Mouse (Mus musculus): ENCODE data around the gene Fmnl3. TPM values are rescaled to one million over a fixed set of nuclear protein-coding genes. Genes with fewer than 3 reads are reported as not detected.

The Fmnl3 gene
- polyA plus RNA-seq, 1 experiment from 2014 or later: 28.9 TPM

DNA sequence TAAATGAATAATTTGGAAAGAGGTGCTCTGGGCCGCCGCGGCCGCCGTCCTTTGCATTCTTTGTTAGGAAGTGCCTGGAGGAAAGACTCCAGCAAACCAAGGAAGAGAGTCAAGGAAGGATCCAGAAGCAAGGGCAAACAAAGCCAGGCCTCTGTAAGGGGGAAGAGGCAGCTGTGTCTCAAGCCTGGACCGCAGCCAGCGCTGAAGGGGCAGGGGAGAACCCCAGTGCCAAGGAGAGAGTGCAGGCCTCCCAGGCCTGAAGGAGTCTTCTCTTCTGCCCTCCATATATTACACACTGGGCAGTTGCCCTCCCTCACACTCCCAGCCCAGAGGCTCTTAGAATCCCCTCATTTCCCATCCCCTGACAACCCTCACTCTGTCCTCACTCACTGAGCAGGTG is 92.0 kb downstream of the Fmnl3 start:
- H3K4me1 ChIP-seq: no peaks in the 10 kb centered on the region
- ATAC-seq (ENCODE audit: insufficient number of reproducible peaks, low FRiP score, low TSS enrichment, low read depth): no peak; the same call in 1 of the 2 replicates
- no peak overlapping the region for H3K4me3 ChIP-seq (replicated peaks)
- 82% methylated on average over 7 of the region's 7 CpGs for WGBS
- H3K4me2 ChIP-seq (replicated peaks): no peak overlapping the region
- H3K9me3 ChIP-seq (replicated peaks): no peaks in the 10 kb centered on the region
- H3K9ac ChIP-seq: no peak overlapping the region
- no peak overlapping the region for H3K27ac ChIP-seq (replicated peaks)
- no peaks in the 10 kb centered on the region for H3K36me3 ChIP-seq
- no peaks in the 10 kb centered on the region for H3K27me3 ChIP-seq

DNA sequence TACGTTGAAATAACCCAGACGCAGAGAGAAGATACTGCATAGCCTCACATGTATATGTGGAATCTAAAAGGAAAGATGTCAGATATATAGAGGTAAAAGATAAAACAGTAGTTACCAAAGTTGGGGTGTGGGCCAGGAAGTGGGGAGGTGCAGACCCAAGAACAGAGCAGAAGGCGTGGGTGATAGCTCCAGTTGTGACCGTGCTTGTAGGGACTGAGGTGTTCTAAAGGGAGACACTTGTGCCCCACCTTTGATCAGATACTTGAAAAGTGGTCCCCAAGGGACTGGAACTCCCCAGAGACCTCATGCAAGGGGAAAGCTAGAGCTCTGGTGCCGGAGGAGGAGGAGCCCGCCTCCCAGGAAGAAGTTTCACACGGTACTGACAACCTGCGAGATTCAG is 94.2 kb downstream of the Fmnl3 start:
- Histone ChIP-seq H3K9ac (no peak overlapping the region), H3K9me3 (replicated peaks) (no peaks in the 10 kb centered on the region), H3K27ac (replicated peaks) (no peak overlapping the region), H3K36me3 (no peaks in the 10 kb centered on the region), H3K4me1 (peaks cover 3% of the 10 kb centered on the region; the same call in 1 of the 2 replicates), H3K4me3 (replicated peaks) (no peak overlapping the region), H3K27me3 (no peaks in the 10 kb centered on the region), H3K4me2 (replicated peaks) (no peak overlapping the region)
- no peak for ATAC-seq (ENCODE audit: insufficient number of reproducible peaks, low FRiP score, low TSS enrichment, low read depth)
- 91% methylated on average over 8 of the region's 8 CpGs for WGBS

Other genes with a start within 250 kb of the Fmnl3 start
- gene Spats2, start 244.6 kb downstream of the Fmnl3 start, polyA plus RNA-seq (2015; fragmentation: Nextera tagmentation; extraction: Ambion mirVana): 36.7 and 37.0 TPM in 2 replicates
- gene Kcnh3, start 145.6 kb downstream of the Fmnl3 start, polyA plus RNA-seq (2015; fragmentation: Nextera tagmentation; extraction: Ambion mirVana): 1.3 and 2.2 TPM in 2 replicates
- 119 and 125 TPM in 2 replicates for gene Mcrs1, start 118.5 kb downstream of the Fmnl3 start, polyA plus RNA-seq (2015; fragmentation: Nextera tagmentation; extraction: Ambion mirVana)
- gene Prpf40b, start 75.4 kb downstream of the Fmnl3 start, polyA plus RNA-seq (2015; fragmentation: Nextera tagmentation; extraction: Ambion mirVana): 57.5 and 64.2 TPM in 2 replicates
- gene Fam186b, start 74.6 kb downstream of the Fmnl3 start, polyA plus RNA-seq (2015; fragmentation: Nextera tagmentation; extraction: Ambion mirVana): 0.14 and 0.27 TPM in 2 replicates
- 338 and 362 TPM in 2 replicates for gene Tmbim6, start 22.4 kb upstream of the Fmnl3 start, polyA plus RNA-seq (2015; fragmentation: Nextera tagmentation; extraction: Ambion mirVana)
- 11.7 and 14.9 TPM in 2 replicates for gene Nckap5l, start 87.3 kb upstream of the Fmnl3 start, polyA plus RNA-seq (2015; fragmentation: Nextera tagmentation; extraction: Ambion mirVana)
- gene Bcdin3d, start 104.2 kb upstream of the Fmnl3 start, polyA plus RNA-seq (2015; fragmentation: Nextera tagmentation; extraction: Ambion mirVana): 13.1 and 13.4 TPM in 2 replicates
- gene Faim2, start 157.7 kb upstream of the Fmnl3 start, polyA plus RNA-seq (2015; fragmentation: Nextera tagmentation; extraction: Ambion mirVana): 3.3 and 7.3 TPM in 2 replicates
- gene Aqp2, start 208.6 kb upstream of the Fmnl3 start, polyA plus RNA-seq (2015; fragmentation: Nextera tagmentation; extraction: Ambion mirVana): not detected in 2 replicates
- gene Aqp5, start 220.3 kb upstream of the Fmnl3 start, polyA plus RNA-seq (2015; fragmentation: Nextera tagmentation; extraction: Ambion mirVana): 3.5 and 6.0 TPM in 2 replicates
- not detected in 2 replicates for gene Aqp6, start 230.9 kb upstream of the Fmnl3 start, polyA plus RNA-seq (2015; fragmentation: Nextera tagmentation; extraction: Ambion mirVana)

All from embryonic facial prominence, embryonic 15.5 days (tissue).